Mouse (Mus musculus) hindbrain, embryonic 10.5 days (tissue): ENCODE measurements at regions not wholly inside any gene's neighbourhood (a gene's known extent, or its start where the extent isn't known, plus 50 kb on each side); places are given as distances from the start of the nearest gene placed in this dataset.
A peak's percentile ranks its signal among the peaks of the same experiment; 100 is the strongest.
"Not testable (repeated sequence)": the region's sequence is repeated elsewhere in the genome, so short reads cannot be mapped to it uniquely, and the experiment has no call there.

Experiments used
- DNase-seq: peaks from one replicate; pipeline ENCODE4 v3.0.0-alpha.2; 2017; ENCODE audit warnings: low spot score
- H3K27ac ChIP-seq: fragments of 300-500 bp; sonication (generic); 2 replicates; pipeline ENCODE4 v1.5.1; 2016; ENCODE audit warnings: mild to moderate bottlenecking, moderate library complexity
- H3K27me3 ChIP-seq: fragments of 300-500 bp; sonication (generic); 2 replicates; pipeline ENCODE4 v1.6.1; 2016; ENCODE audit warnings: mild to moderate bottlenecking; ENCODE audit not compliant: poor library complexity, insufficient read depth, severe bottlenecking
- H3K36me3 ChIP-seq: fragments of 300-500 bp; sonication (generic); 2 replicates; pipeline ENCODE4 v1.6.1; 2016; ENCODE audit warnings: mild to moderate bottlenecking, moderate library complexity
- H3K4me1 ChIP-seq: fragments of 300-500 bp; sonication (generic); replicated peaks from 2 replicates; pipeline ENCODE4 v1.6.1; 2016; ENCODE audit warnings: mild to moderate bottlenecking
- H3K4me3 ChIP-seq: fragments of 300-500 bp; sonication (generic); 2 replicates; pipeline ENCODE4 v1.5.1; 2016; ENCODE audit warnings: mild to moderate bottlenecking, moderate library complexity
- H3K9me3 ChIP-seq: fragments of 300-500 bp; sonication (generic); 2 replicates; pipeline ENCODE4 v1.6.1; 2016; ENCODE audit warnings: mild to moderate bottlenecking, moderate library complexity
- WGBS: fragments of 180-500 bp; shearing (Covaris S2); methylation state at CpG from one replicate; pipeline ENCODE4 v1.1.7; 2016; 5-methylcytosine and 5-hydroxymethylcytosine counted together

- Histone ChIP-seq H3K36me3 (no peaks in the 10 kb centered on the region), H3K4me1 (peaks cover 10% of the 10 kb centered on the region), H3K9me3 (no peaks in the 10 kb centered on the region), H3K27ac (no peak overlapping the region), H3K4me3 (no peak overlapping the region), H3K27me3 (no peaks in the 10 kb centered on the region)
- no peak for DNase-seq
- 87% methylated on average over 4 of the region's 4 CpGs for WGBS
Observed at GRCm38 (mm10) chr15:93121156-93121555, 153.8 kb downstream of the Gxylt1 start.

- H3K9me3 ChIP-seq, H3K27me3 ChIP-seq, H3K36me3 ChIP-seq, H3K4me3 ChIP-seq, H3K4me1 ChIP-seq, H3K27ac ChIP-seq, DNase-seq: not testable (repeated sequence)
- WGBS = 88% methylated on average over 2 of the region's 2 CpGs
Observed at GRCm38 (mm10) chr15:93117806-93118205, 157.2 kb downstream of the Gxylt1 start.

DNA sequence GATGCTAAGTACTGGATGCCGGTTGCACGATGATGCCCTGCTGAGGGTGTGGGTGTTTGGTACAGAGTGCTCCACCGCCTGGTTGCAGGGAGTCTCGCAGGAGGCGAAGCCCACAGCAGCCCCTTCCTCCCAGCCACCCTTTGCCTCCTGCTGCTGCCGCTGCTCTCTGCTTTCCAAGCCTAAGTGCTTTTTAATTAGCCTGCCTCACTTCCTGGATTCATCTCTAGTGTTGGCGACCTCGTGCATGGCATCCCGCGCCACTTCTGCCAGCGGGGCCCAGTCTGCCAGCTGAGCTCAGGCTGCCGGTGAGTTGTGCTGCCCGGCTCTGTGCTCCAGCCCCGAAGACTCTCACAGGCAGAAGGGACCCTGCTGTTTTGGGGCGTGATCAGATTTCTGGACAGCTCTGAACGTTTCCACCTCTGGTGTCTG lies 159.3 kb downstream of the Gxylt1 start:
- peaks cover 8% of the 10 kb centered on the region for H3K4me1 ChIP-seq
- WGBS = 5% methylated on average over 16 of the region's 16 CpGs
- H3K36me3 ChIP-seq = no peaks in the 10 kb centered on the region
- H3K27me3 ChIP-seq = no peaks in the 10 kb centered on the region
- DNase-seq = peak; percentile 59
- H3K4me3 ChIP-seq = peak overlapping the region; percentile 48
- H3K9me3 ChIP-seq = no peaks in the 10 kb centered on the region
- peak overlapping the region; percentile 82 for H3K27ac ChIP-seq

- 75% methylated on average over 4 of the region's 4 CpGs for WGBS
- Histone ChIP-seq H3K4me3 (no peak overlapping the region), H3K27me3 (no peaks in the 10 kb centered on the region), H3K36me3 (no peaks in the 10 kb centered on the region), H3K4me1 (no peaks in the 10 kb centered on the region), H3K9me3 (no peaks in the 10 kb centered on the region), H3K27ac (no peak overlapping the region)
- no peak for DNase-seq
Observed at GRCm38 (mm10) chr15:93104936-93105335, 170.0 kb downstream of the Gxylt1 start.

DNA sequence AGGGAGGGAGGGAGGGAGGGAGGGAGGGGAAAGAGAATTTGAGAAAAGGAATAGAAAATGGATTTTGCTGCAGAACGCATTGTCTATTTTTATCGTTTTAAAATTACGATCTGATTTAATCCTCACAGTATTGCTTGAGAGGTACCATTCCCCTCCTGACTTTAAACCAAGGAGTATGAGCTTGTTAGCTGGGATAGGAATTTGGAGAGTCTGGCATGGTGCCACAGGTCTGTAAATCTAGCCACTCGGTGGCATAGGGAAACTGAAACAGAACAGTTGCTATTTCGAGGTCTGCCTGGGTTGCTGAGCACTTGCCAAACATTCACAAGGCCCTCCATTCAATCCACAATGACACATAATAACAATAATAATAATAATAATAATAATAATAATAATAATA lies 171.6 kb downstream of the Gxylt1 start:
- whole genome bisulfite sequencing = 95% methylated on average over 5 of the region's 5 CpGs
- Histone ChIP-seq H3K36me3 (no peaks in the 10 kb centered on the region), H3K9me3 (no peaks in the 10 kb centered on the region), H3K4me3 (no peak overlapping the region), H3K4me1 (no peaks in the 10 kb centered on the region), H3K27ac (no peak overlapping the region), H3K27me3 (no peaks in the 10 kb centered on the region)
- no peak for DNase-seq

DNA sequence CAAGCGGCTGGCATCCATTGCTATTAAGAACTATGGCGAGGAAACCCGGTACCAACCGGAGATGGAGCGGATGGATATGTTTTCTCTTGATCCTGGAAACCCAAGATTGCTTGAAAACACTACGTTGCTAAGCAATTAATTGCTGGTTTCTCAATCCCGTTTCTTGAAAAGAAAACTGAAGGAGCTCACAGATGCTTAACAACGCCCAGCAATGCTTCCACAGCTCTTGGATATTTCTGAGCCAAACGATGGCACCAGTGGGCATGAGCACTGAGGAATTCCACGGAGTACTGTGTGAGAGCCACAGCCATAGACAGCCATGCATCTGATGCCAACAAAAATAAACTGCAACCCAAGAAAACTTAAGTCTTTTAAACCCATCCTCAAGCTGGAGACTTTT lies 173.1 kb downstream of the Gxylt1 start:
- no peak for DNase-seq
- Histone ChIP-seq H3K4me1 (no peaks in the 10 kb centered on the region), H3K4me3 (no peak overlapping the region), H3K36me3 (no peaks in the 10 kb centered on the region), H3K9me3 (no peaks in the 10 kb centered on the region), H3K27me3 (no peaks in the 10 kb centered on the region), H3K27ac (no peak overlapping the region)
- 93% methylated on average over 10 of the region's 10 CpGs for whole genome bisulfite sequencing

- Histone ChIP-seq H3K9me3 (no peaks in the 10 kb centered on the region), H3K4me3 (no peak overlapping the region), H3K36me3 (no peaks in the 10 kb centered on the region), H3K27me3 (no peaks in the 10 kb centered on the region), H3K27ac (no peak overlapping the region), H3K4me1 (no peaks in the 10 kb centered on the region)
- no peak for DNase-seq
- WGBS = 89% methylated on average over 7 of the region's 7 CpGs
Observed at GRCm38 (mm10) chr15:93100837-93101236, 174.1 kb downstream of the Gxylt1 start.

DNA sequence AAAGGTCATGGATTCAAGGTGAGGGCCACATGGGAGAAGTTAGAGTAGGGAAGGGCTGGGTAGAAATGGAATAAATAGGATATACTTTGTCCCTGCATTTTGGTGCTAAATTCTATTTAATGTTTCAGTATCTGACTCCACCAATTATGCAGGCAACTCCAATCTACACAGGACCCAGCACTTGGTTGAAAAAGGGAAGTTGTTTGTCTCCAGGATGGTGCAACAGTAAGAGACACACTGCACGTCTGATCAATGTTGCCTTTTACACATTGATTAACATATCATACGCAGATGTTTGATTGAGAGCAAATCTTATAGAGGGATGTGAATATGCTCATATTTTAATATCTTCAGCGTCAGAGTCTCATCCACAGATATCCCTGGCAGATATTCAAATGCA lies 175.1 kb downstream of the Gxylt1 start:
- no peaks in the 10 kb centered on the region for H3K27me3 ChIP-seq
- H3K9me3 ChIP-seq = no peaks in the 10 kb centered on the region
- no peak overlapping the region for H3K27ac ChIP-seq
- no peaks in the 10 kb centered on the region for H3K4me1 ChIP-seq
- DNase-seq = no peak
- H3K4me3 ChIP-seq = no peak overlapping the region
- 89% methylated on average over 3 of the region's 3 CpGs for WGBS
- H3K36me3 ChIP-seq = no peaks in the 10 kb centered on the region

DNA sequence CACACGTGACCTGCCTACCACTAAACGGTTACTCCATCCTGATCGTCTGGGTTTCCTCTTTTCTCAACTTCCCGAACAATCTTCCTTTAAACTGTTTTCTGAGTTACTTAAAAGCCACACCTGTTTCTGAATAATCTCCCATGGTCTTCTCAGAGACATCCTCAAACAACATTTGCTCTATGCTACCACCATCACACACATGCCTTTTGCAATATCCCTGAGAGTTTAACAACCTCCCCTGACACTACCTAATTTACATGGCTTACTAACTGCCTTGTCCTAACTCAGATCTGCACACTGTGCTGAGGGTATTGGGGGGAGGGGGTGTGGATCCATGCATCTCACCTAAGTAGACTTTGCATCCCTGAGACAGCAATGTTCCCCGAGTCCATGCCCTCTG lies 178.6 kb downstream of the Gxylt1 start:
- Histone ChIP-seq H3K4me3 (no peak overlapping the region), H3K27me3 (no peaks in the 10 kb centered on the region), H3K4me1 (no peaks in the 10 kb centered on the region), H3K27ac (no peak overlapping the region), H3K9me3 (no peaks in the 10 kb centered on the region), H3K36me3 (no peaks in the 10 kb centered on the region)
- no peak for DNase-seq
- WGBS = 89% methylated on average over 5 of the region's 5 CpGs

GRCm38 (mm10) chr15:93095224-93095623 lies 179.8 kb downstream of the Gxylt1 start:
- H3K4me1 ChIP-seq = no peaks in the 10 kb centered on the region
- no peak overlapping the region for H3K27ac ChIP-seq
- H3K4me3 ChIP-seq = no peak overlapping the region
- H3K36me3 ChIP-seq = no peaks in the 10 kb centered on the region
- no peaks in the 10 kb centered on the region for H3K27me3 ChIP-seq
- 85% methylated on average over 6 of the region's 6 CpGs for WGBS
- DNase-seq = no peak
- no peaks in the 10 kb centered on the region for H3K9me3 ChIP-seq

DNA sequence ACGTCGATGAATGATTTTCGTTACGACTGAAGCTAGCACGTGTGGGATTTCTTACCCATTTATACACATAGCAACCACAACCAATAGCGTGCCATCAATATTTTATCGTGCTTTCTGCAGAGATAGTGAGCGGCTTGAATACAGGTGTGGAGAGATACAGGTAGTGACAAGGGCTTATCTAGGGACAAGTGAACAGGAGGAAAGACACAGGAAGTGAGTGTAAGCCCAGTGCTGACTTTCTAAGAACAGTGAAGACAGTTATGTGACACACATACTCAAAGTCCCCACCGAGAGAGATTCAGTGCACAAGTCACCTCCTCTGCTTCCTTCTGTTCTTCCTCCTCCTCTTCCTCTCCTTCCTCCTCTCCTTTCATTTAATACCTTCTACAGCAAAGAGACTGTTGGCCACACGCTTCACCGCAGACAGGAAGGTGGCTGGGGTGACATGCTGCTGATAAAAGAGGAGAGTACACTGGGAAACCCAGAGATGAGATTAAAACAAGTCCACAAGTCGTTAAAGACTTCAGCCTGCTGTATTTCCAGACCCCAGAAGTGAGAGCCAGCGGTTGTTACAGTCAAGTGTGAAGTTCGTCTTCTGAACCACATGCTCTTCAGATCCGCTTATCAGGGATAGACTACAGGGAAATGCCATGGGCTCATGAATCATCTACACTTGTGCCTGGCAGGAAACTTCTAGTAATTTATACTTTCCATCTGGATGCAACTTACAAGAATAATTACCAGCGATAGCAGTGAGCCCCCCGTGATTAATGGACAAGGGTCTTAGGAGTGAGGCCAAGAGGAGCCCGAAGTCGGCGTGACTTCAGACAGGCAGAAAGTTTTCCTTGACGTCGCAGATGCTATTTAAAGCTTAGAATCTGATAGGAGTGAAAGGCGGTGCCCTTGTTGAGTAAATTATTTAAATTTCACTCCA lies 180.5 kb downstream of the Gxylt1 start:
- H3K4me1 ChIP-seq = no peaks in the 10 kb centered on the region
- H3K9me3 ChIP-seq = no peaks in the 10 kb centered on the region
- no peak overlapping the region for H3K4me3 ChIP-seq
- no peak for DNase-seq
- H3K27ac ChIP-seq = no peak overlapping the region
- WGBS = 91% methylated on average over 23 of the region's 23 CpGs
- H3K27me3 ChIP-seq = no peaks in the 10 kb centered on the region
- H3K36me3 ChIP-seq = no peaks in the 10 kb centered on the region

DNA sequence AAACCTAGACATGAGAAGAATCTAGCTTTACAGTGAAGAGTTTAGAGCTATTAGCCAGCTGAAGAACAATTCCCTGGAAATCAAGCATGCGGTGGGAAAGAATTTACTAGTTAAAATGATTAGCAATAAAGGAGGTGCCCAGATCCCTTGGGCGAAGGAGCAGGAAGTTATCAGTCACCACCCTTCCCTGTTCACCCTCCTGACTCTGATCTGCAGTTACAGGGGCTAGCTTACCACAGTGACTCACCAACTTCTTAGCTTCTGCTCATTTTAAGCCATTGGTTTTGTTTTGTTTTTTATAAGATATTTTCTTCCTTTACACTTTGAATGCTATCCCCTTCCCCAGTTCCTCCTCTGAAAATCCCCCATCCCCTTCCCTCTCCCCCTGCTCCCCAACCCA lies 183.6 kb downstream of the Gxylt1 start:
- DNase-seq = no peak
- H3K4me1 ChIP-seq = no peaks in the 10 kb centered on the region
- 87% methylated on average over 2 of the region's 2 CpGs for WGBS
- H3K27ac ChIP-seq = no peak overlapping the region
- no peak overlapping the region for H3K4me3 ChIP-seq
- no peaks in the 10 kb centered on the region for H3K36me3 ChIP-seq
- H3K9me3 ChIP-seq = no peaks in the 10 kb centered on the region
- H3K27me3 ChIP-seq = no peaks in the 10 kb centered on the region

DNA sequence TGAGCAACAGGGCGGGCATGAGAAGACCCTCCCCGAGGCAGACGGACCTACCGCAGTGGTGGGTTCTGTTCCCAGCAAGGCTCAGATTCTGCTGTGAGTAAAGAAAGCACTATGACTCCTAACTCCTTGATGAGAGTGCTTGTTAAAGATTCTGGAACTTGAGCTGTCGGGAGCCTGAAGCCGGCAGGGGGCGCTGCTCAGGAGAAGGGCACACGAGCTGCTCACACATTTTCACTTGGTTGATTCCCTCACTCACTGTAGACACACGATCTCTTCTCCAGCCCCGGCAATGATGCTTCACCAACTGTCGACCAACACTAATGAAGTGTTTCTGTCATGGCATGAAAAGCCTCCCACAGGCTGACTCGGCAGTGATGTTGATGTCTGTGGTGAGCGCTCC lies 185.6 kb downstream of the Gxylt1 start:
- Histone ChIP-seq H3K27me3 (no peaks in the 10 kb centered on the region), H3K36me3 (no peaks in the 10 kb centered on the region), H3K4me3 (no peak overlapping the region), H3K4me1 (peaks cover 6% of the 10 kb centered on the region), H3K9me3 (no peaks in the 10 kb centered on the region), H3K27ac (no peak overlapping the region)
- peak; percentile 65 for DNase-seq
- WGBS = 32% methylated on average over 13 of the region's 13 CpGs
